Mouse (Mus musculus) heart, embryonic 13.5 days (tissue): ENCODE measurements at regions not wholly inside any gene's neighbourhood (a gene's known extent, or its start where the extent isn't known, plus 50 kb on each side); places are given as distances from the start of the nearest gene placed in this dataset.

Experiments
- ATAC-seq: fragments of 200-750 bp; cut with Nextera tagmentation; 2 replicates; pipeline ENCODE4 v1.8.0; 2017; ENCODE audit warnings: moderate TSS enrichment; ENCODE audit not compliant: insufficient number of reproducible peaks, low FRiP score, low TSS enrichment; ENCODE audit errors: extremely low read depth
- H3K27ac ChIP-seq: fragments of 300-500 bp; sonication (generic); replicated peaks from 2 replicates; pipeline ENCODE4 v1.5.1; 2015; ENCODE audit warnings: moderate library complexity, mild to moderate bottlenecking, inconsistent platforms
- H3K27me3 ChIP-seq: fragments of 300-500 bp; sonication (generic); replicated peaks from 2 replicates; pipeline ENCODE4 v1.6.1; 2015; ENCODE audit warnings: mild to moderate bottlenecking, inconsistent platforms
- H3K36me3 ChIP-seq: fragments of 300-500 bp; sonication (generic); 2 replicates; pipeline ENCODE4 v1.6.1; 2015; ENCODE audit warnings: mild to moderate bottlenecking, inconsistent platforms
- H3K4me1 ChIP-seq: fragments of 300-500 bp; sonication (generic); 2 replicates; pipeline ENCODE4 v1.6.1; 2015; ENCODE audit warnings: inconsistent platforms
- H3K4me2 ChIP-seq: fragments of 300-500 bp; sonication (generic); 2 replicates; pipeline ENCODE4 v1.6.1; 2015; ENCODE audit warnings: inconsistent platforms, mild to moderate bottlenecking, moderate library complexity
- H3K4me3 ChIP-seq: fragments of 300-500 bp; sonication (generic); 2 replicates; pipeline ENCODE4 v1.5.1; 2015; ENCODE audit warnings: moderate library complexity, mild to moderate bottlenecking, inconsistent platforms
- H3K9ac ChIP-seq: fragments of 300-500 bp; sonication (generic); 2 replicates; pipeline ENCODE4 v1.6.1; 2015; ENCODE audit warnings: inconsistent platforms, mild to moderate bottlenecking, moderate library complexity
- H3K9me3 ChIP-seq: fragments of 300-500 bp; sonication (generic); 2 replicates; pipeline ENCODE4 v1.6.1; 2016; ENCODE audit warnings: inconsistent platforms
- WGBS: fragments of 180-500 bp; shearing (Covaris S2); methylation state at CpG from one replicate; pipeline ENCODE4 v1.1.7; 2015; ENCODE audit warnings: mixed read lengths; 5-methylcytosine and 5-hydroxymethylcytosine counted together

DNA sequence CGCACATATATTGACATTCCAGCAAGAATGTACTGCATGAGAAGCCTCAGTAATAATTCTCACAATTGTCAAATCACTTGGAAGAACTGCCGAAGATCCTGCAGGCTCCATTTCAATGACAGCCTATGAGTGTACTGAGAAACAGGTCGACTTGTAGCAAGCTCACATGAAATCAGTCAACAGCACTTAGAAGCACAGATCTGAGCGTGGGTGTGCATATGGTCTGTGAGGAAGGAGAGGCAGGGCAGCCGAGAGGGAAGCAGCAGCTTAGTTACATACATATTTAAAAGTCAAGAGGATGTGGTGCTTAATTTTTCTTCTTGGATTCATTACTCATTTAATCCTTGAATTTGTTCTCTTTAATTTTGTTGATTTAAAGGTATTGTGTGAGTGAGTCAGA is 967.4 kb upstream of the Epha7 start:
- no peaks in the 10 kb centered on the region for H3K4me1 ChIP-seq
- WGBS: 66% methylated on average over 5 of the region's 5 CpGs
- H3K27me3 ChIP-seq: no peaks in the 10 kb centered on the region
- H3K9me3 ChIP-seq: no peaks in the 10 kb centered on the region
- H3K27ac ChIP-seq: no peak overlapping the region
- no peak overlapping the region for H3K4me3 ChIP-seq
- H3K9ac ChIP-seq: no peak overlapping the region
- no peak overlapping the region for H3K4me2 ChIP-seq
- H3K36me3 ChIP-seq: no peaks in the 10 kb centered on the region
- ATAC-seq: no peak

DNA sequence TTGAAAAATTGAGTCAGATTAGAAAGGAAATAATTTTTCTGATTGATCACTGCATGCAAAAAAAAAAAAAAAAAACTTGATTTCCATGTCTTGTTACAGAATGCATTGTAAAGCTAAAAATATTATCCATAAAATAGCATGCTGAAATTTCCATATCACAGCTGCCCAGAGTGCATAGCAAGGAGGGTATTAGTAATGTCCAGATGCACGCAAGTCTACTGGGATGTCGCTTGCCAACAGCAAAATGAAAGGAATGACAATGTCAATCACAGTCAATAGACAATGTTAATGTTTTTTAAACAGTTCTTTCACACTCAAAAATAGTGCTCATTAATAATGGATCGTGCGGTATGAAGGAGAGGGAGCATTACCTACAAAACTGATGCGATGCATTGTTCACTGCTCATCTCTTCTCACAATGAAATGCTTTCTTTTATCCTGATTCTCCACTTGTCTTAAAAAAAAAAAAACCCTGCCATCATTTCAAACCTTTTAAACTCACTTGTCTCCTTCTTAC is 966.8 kb upstream of the Epha7 start:
- Histone ChIP-seq H3K9ac (no peak overlapping the region), H3K27me3 (no peaks in the 10 kb centered on the region), H3K4me3 (no peak overlapping the region), H3K9me3 (no peaks in the 10 kb centered on the region), H3K4me1 (no peaks in the 10 kb centered on the region), H3K27ac (no peak overlapping the region), H3K4me2 (no peak overlapping the region), H3K36me3 (no peaks in the 10 kb centered on the region)
- WGBS: 87% methylated on average over 5 of the region's 5 CpGs
- no peak for ATAC-seq

DNA sequence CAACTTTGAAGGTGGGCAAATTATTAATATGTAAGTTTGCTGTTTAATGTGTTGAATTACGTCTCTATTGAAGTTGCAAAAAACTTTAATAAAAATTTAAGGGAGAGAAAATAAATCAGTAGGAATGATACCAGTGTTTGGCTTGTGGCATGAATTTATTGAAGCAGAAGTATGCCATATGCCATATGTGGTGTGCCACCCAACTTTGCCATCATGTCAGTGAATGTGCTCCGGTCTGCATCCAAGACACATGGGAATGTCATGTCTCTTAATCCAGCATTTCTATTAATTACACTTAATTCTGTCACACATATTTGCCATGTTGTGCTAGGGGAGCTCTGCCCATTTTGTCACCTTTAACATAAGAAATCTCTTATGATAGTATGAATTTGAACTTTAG is 956.8 kb upstream of the Epha7 start:
- WGBS: 72% methylated on average over 2 of the region's 2 CpGs
- no peaks in the 10 kb centered on the region for H3K27me3 ChIP-seq
- H3K4me2 ChIP-seq: no peak overlapping the region
- ATAC-seq: no peak
- H3K4me3 ChIP-seq: no peak overlapping the region
- H3K9ac ChIP-seq: no peak overlapping the region
- H3K36me3 ChIP-seq: no peaks in the 10 kb centered on the region
- H3K9me3 ChIP-seq: no peaks in the 10 kb centered on the region
- no peaks in the 10 kb centered on the region for H3K4me1 ChIP-seq
- H3K27ac ChIP-seq: no peak overlapping the region

DNA sequence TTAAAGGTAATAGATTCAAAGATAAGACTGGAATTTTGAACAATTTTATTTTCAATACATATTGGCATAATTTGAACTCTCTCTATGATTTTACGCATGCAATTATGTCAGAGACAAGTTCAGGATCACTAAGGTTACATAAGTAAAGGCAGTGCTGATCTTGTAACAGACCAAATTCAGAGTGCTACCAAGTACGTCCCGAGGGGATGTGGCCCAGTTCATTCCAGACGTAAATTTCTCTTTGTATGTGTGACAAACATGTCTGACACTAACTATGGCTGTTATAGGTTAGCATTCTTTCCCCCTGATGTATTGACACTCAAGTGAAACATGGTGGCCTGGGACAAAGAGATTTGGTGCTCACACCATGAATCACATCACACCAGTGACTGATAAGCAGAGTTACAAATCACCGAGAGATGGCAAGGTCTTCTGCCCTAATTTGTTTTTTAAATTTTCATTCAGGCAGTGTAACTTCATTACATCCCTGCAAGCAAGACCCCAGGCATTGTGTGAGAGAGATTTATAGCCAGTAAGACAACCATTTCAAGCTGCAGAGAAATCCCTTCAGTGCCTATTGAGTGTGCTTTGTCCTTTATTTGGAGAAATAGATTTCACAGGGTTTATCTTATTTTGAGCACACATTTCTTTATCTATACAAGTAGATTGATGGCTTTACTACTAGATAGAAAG is 925.5 kb upstream of the Epha7 start:
- 71% methylated on average over 5 of the region's 5 CpGs for WGBS
- H3K9ac ChIP-seq: no peak overlapping the region
- ATAC-seq: no peak

DNA sequence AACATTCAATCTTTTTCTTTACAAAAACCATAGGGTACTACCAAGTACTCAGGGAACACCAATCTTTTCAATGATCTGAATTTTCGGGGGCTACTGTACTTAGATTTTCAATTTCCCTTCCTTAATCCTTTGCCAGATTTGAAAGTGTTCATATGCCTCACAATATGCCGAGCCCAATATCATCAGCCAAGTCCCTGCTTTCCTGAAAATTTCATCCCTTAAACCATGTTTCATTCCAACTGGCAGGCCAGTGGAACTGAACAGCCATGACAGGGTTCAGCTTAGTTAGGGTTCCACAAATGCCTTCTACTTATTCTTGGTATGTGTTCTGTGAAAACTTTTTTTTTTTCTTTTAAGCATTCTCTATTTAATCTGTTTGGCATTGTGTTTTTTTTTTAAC is 916.5 kb upstream of the Epha7 start:
- H3K36me3 ChIP-seq: no peaks in the 10 kb centered on the region
- no peaks in the 10 kb centered on the region for H3K27me3 ChIP-seq
- H3K9ac ChIP-seq: no peak overlapping the region
- no peak overlapping the region for H3K4me3 ChIP-seq
- WGBS: 68% methylated on average over 2 of the region's 2 CpGs
- H3K4me1 ChIP-seq: no peaks in the 10 kb centered on the region
- H3K4me2 ChIP-seq: no peak overlapping the region
- no peaks in the 10 kb centered on the region for H3K9me3 ChIP-seq
- no peak for ATAC-seq
- no peak overlapping the region for H3K27ac ChIP-seq

More for the DNA sequence above, 925.5 kb upstream of the Epha7 start:
- Histone ChIP-seq H3K4me1 (no peaks in the 10 kb centered on the region), H3K4me3 (no peak overlapping the region), H3K4me2 (no peak overlapping the region), H3K27ac (no peak overlapping the region), H3K27me3 (no peaks in the 10 kb centered on the region), H3K9me3 (no peaks in the 10 kb centered on the region), H3K36me3 (no peaks in the 10 kb centered on the region)

DNA sequence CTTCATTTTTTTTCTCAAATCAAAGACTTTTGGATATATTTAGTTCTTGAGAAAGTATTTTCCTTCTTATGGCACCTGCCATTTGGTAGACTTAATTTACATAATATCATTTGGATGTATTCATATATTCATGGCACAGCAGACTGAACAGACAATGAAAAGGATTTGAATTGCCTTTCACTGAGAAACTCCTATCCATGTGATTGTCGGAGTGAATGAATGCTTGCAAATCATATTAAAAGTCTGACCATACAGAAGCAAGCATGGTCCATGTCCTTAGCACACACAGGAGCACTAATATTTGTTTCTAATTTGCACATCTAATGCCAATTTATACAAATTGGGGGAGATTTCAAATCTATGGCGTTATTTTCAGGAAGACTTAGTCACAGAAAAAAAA is 867.6 kb upstream of the Epha7 start:
- no peak for ATAC-seq
- Histone ChIP-seq H3K27ac (no peak overlapping the region), H3K4me2 (no peak overlapping the region), H3K27me3 (no peaks in the 10 kb centered on the region), H3K4me1 (no peaks in the 10 kb centered on the region), H3K36me3 (no peaks in the 10 kb centered on the region), H3K4me3 (no peak overlapping the region), H3K9ac (no peak overlapping the region), H3K9me3 (no peaks in the 10 kb centered on the region)
- 67% methylated on average over 2 of the region's 2 CpGs for WGBS

DNA sequence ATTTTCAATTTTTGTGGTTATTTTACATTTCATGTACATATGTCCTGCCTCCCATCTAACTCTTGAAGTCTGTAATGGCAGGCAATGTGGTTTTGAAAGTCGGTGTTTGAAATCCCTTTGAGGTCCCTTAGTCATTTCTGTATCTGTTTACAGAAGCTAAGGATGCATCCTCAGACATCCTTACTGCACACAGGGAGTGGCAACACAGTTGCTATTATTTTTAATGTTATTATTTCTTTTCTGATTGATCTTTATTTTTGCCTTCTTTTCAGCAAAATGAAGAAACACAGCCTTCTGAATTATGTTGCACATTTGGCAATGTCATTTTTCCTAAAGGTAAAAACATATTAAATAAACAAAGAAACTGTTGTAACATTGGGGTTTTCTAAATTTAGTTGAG is 867.2 kb upstream of the Epha7 start:
- H3K4me1 ChIP-seq: no peaks in the 10 kb centered on the region
- no peak overlapping the region for H3K4me2 ChIP-seq
- no peak overlapping the region for H3K9ac ChIP-seq
- no peaks in the 10 kb centered on the region for H3K36me3 ChIP-seq
- WGBS: 56% methylated on average over 1 of the region's 1 CpGs
- no peaks in the 10 kb centered on the region for H3K9me3 ChIP-seq
- H3K27ac ChIP-seq: no peak overlapping the region
- ATAC-seq: no peak
- H3K4me3 ChIP-seq: no peak overlapping the region
- no peaks in the 10 kb centered on the region for H3K27me3 ChIP-seq

DNA sequence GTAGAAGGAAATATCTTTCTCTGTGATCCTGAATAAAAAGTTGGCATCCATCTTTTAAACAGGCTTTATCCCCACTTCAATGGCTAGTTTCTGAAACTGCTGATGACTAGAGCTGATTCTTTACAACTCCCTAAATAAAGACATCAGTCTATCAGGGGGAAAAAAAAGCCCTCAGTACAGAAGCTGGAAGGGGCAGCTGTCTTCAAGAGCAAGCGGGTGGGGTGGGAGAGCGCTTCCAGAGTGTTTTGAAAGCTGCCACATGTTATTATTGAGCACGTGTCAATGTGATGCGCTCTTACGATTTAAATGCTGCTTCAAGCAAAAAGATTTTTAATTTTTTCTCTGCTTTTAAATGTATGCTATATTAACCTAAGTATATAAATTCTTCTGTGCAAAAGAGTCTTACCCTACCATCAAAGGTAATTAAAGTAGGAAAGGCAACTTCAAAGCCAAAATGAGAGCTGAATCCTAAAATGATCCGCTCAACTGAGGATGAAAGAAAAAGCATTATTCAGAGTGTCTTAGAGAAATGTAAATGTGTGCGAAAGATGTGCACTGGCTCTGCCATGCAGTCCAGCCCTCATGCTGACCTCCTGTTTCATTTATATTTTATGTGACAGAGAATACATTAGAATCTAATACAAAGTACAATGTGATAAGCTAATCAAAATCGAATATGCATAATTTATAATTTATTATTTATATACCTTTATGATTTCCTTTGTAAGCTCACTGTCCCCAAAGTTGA is 862.8 kb upstream of the Epha7 start:
- no peak overlapping the region for H3K9ac ChIP-seq
- no peak overlapping the region for H3K4me3 ChIP-seq
- H3K36me3 ChIP-seq: no peaks in the 10 kb centered on the region
- ATAC-seq: no peak
- H3K9me3 ChIP-seq: no peaks in the 10 kb centered on the region
- no peaks in the 10 kb centered on the region for H3K27me3 ChIP-seq
- H3K4me1 ChIP-seq: no peaks in the 10 kb centered on the region
- no peak overlapping the region for H3K4me2 ChIP-seq
- 72% methylated on average over 8 of the region's 8 CpGs for WGBS
- no peak overlapping the region for H3K27ac ChIP-seq

DNA sequence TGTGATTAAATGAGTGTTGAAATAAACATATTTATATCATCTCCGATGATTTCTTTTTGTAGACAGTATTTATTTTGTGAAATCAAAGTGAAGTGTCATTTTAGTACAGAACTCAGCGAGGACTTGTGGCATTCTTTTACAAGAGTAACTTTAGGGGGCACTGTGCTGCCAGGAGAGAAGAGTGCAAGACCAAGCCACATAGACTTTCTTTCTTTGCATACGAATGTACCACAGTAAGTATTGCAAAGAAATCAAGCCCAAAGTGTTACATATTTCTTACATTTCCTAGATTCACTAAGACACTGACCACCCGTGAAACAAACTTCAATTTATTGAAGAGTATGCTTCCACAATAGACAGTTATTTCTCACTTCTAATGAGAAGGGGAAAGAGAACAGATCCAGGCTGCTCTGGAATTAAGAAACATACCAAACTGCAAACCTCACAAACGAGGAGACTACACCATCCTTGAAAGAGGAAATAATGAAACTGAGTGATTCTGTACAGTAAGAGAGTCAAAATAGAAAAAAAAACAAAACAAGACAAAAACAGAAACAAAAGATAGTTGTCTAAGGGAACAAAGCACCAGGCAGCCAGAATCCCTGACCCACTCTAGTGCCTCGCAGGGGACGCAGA is 847.8 kb upstream of the Epha7 start:
- ATAC-seq: no peak
- Histone ChIP-seq H3K27me3 (no peaks in the 10 kb centered on the region), H3K27ac (no peak overlapping the region), H3K4me3 (no peak overlapping the region), H3K4me2 (peak overlapping the region; percentile 56), H3K9ac (no peak overlapping the region), H3K36me3 (no peaks in the 10 kb centered on the region), H3K4me1 (no peaks in the 10 kb centered on the region), H3K9me3 (no peaks in the 10 kb centered on the region)
- WGBS: 31% methylated on average over 7 of the region's 7 CpGs

DNA sequence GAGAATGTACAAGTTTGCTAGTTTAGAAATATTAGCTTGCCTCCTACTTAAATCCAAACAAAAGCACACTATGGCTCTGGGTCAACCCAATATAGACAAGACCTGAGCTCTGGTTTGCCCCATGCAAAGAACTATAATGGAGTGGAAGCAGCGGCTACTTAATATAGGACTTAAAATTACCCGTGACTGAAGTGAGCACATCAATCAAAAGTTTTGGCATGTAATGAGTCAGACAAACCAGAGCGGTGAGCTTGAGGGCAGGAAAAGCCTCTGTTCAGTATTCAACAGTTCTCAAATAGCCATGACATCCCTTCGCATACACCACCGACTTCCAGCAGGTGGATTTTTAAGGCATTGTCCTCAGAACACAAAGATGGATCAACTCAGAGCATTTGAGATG is 842.4 kb upstream of the Epha7 start:
- Histone ChIP-seq H3K4me2 (no peak overlapping the region), H3K27ac (no peak overlapping the region), H3K9me3 (no peaks in the 10 kb centered on the region), H3K4me3 (no peak overlapping the region), H3K4me1 (no peaks in the 10 kb centered on the region), H3K36me3 (no peaks in the 10 kb centered on the region), H3K27me3 (no peaks in the 10 kb centered on the region), H3K9ac (no peak overlapping the region)
- ATAC-seq: no peak
- 59% methylated on average over 5 of the region's 5 CpGs for WGBS

DNA sequence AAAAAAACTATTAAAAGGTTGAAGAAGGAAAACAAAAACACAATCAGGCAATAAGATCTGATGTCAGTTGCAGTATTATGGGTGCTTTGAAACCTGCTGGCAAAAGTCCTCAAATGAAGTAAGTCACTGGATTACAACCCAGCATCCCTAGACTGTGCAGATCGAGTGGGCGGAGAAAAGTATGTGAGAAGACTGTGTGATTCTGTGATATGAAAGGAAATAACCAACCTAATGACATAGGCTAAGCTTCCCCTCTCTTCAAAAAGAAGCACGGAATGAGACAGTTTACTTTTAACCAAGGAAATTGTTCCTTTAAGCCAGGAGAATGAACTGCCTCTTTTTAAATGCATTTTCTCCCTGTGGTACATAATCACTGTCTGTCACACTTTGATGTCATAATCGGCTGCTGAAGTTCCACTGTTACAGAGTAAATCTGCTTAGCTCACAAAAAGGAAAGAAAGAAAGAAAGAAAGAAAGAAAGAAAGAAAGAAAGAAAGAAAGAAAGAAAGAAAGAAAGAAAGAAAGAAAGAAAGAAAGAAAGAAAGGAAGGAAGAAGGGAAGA is 833.6 kb upstream of the Epha7 start:
- no peaks in the 10 kb centered on the region for H3K4me1 ChIP-seq
- H3K9me3 ChIP-seq: no peaks in the 10 kb centered on the region
- 70% methylated on average over 4 of the region's 4 CpGs for WGBS
- H3K27me3 ChIP-seq: no peaks in the 10 kb centered on the region
- no peak overlapping the region for H3K27ac ChIP-seq
- no peak overlapping the region for H3K4me2 ChIP-seq
- no peak for ATAC-seq
- H3K9ac ChIP-seq: no peak overlapping the region
- no peaks in the 10 kb centered on the region for H3K36me3 ChIP-seq
- no peak overlapping the region for H3K4me3 ChIP-seq
